Mouse (Mus musculus): ENCODE data around the gene Nsmce4a.

GRCm38 (mm10) chr7:130564596-130564995 is 8.3 kb downstream of the Nsmce4a start:
- no peak for TF ChIP-seq GATA1 (IDR thresholded peaks at IDR 0.05; ENCODE audit: borderline replicate concordance, low read length)
- TF ChIP-seq FLI1 (IDR thresholded peaks at IDR 0.05; ENCODE audit: low read length), result no peak
